Mouse (Mus musculus) neural tube, embryonic 14.5 days (tissue): ENCODE measurements at regions not wholly inside any gene's neighbourhood (a gene's known extent, or its start where the extent isn't known, plus 50 kb on each side); places are given as distances from the start of the nearest gene placed in this dataset.
"Not testable (repeated sequence)": the region's sequence is repeated elsewhere in the genome, so short reads cannot be mapped to it uniquely, and the experiment has no call there.

Experiments
- ATAC-seq: fragments of 200-750 bp; cut with Nextera tagmentation; 2 replicates; pipeline ENCODE4 v1.8.0; 2017; ENCODE audit warnings: low read depth, mild to moderate bottlenecking, moderate TSS enrichment, moderate library complexity
- H3K27ac ChIP-seq: fragments of 300-500 bp; sonication (generic); 2 replicates; pipeline ENCODE4 v1.5.1; 2014; ENCODE audit warnings: low read depth, mild to moderate bottlenecking, control low read depth, low read length, moderate library complexity, mixed read lengths
- H3K27me3 ChIP-seq: fragments of 300-500 bp; sonication (generic); 2 replicates; pipeline ENCODE4 v1.6.1; 2014; ENCODE audit warnings: low read length; ENCODE audit not compliant: control insufficient read depth, insufficient read depth
- H3K36me3 ChIP-seq: fragments of 300-500 bp; sonication (generic); 2 replicates; pipeline ENCODE4 v1.6.1; 2014; ENCODE audit warnings: low read length, mixed read lengths; ENCODE audit not compliant: control insufficient read depth, insufficient read depth
- H3K4me1 ChIP-seq: fragments of 300-500 bp; sonication (generic); 2 replicates; pipeline ENCODE4 v1.6.1; 2014; ENCODE audit warnings: low read length; ENCODE audit not compliant: control insufficient read depth, insufficient read depth
- H3K4me2 ChIP-seq: fragments of 300-500 bp; sonication (generic); 2 replicates; pipeline ENCODE4 v1.6.1; 2014; ENCODE audit warnings: mild to moderate bottlenecking, low read depth, low read length, control low read depth
- H3K4me3 ChIP-seq: fragments of 300-500 bp; sonication (generic); 2 replicates; pipeline ENCODE4 v1.5.1; 2014; ENCODE audit warnings: low read depth, low read length, control low read depth, mixed read lengths
- H3K9ac ChIP-seq: fragments of 300-500 bp; sonication (generic); replicated peaks from 2 replicates; pipeline ENCODE4 v1.6.1; 2014; ENCODE audit warnings: low read depth, mild to moderate bottlenecking, control low read depth, low read length, mixed read lengths
- H3K9me3 ChIP-seq: fragments of 300-500 bp; sonication (generic); 2 replicates; pipeline ENCODE4 v1.6.1; 2016; ENCODE audit warnings: low read length; ENCODE audit not compliant: control insufficient read depth
- WGBS: fragments of 180-500 bp; shearing (Covaris S2); extraction: QIAGEN DNeasy Blood & Tissue Kit; methylation state at CpG from one replicate; pipeline ENCODE4 v1.1.7; 2014; 5-methylcytosine and 5-hydroxymethylcytosine counted together

DNA sequence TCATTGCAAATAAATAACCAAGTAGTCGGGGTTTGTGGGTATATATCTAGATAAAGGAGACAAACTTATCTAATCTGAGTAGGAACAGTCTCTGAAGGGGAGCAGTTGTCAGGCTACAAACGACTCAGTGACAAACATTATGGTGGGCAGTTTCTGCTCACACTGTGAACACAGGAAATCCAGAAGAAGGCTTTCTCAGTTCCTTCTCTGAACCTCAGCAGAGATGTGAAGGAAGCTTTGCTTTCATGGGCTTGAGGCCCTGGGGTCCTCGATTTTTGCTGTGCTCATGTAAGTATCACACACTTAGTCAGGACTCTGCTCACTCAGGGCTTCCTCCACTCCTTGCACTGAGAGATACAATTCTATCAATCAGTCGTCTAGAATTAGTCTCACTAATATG lies 994.7 kb upstream of the Foxg1 start:
- H3K27ac ChIP-seq, result no peak overlapping the region
- H3K4me2 ChIP-seq, result no peak overlapping the region
- no peaks in the 10 kb centered on the region for H3K36me3 ChIP-seq
- H3K4me3 ChIP-seq, result no peak overlapping the region
- H3K9ac ChIP-seq, result no peak overlapping the region
- ATAC-seq, result no peak
- H3K27me3 ChIP-seq, result no peaks in the 10 kb centered on the region
- H3K9me3 ChIP-seq, result no peaks in the 10 kb centered on the region
- H3K4me1 ChIP-seq, result no peaks in the 10 kb centered on the region
- 79% methylated on average over 4 of the region's 4 CpGs for WGBS

DNA sequence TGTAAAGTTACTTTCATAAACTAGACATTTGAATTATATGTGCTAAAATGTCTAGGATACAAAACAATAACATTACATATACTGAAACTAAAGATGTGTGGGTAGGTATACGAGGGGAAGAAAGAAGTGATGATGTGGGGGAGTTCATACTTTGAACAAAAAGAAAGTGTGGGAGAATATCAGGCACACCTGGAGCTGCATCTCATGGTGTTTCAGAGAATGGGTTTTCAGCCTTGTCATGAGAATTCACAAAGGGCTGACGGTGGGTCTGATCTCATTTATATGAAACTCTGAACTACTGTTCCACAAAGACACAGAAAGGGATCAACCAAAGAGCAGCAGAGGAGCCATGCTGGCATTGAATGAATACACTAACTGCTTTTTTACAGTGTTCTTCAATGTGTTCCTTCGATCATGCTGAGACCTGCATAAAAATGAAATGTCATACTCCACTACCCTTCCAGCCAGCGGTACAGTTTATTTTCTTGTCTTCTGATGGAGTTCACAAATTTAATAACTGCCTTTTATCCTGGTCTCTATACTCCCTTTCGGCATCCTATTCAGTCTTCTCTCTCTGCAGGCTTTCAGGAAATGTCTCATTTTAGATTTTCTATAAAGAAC lies 994.2 kb upstream of the Foxg1 start:
- no peaks in the 10 kb centered on the region for H3K4me1 ChIP-seq
- no peak for ATAC-seq
- no peak overlapping the region for H3K4me2 ChIP-seq
- no peak overlapping the region for H3K9ac ChIP-seq
- 65% methylated on average over 5 of the region's 5 CpGs for WGBS
- no peaks in the 10 kb centered on the region for H3K27me3 ChIP-seq
- H3K4me3 ChIP-seq, result no peak overlapping the region
- no peaks in the 10 kb centered on the region for H3K36me3 ChIP-seq
- no peaks in the 10 kb centered on the region for H3K9me3 ChIP-seq
- no peak overlapping the region for H3K27ac ChIP-seq

DNA sequence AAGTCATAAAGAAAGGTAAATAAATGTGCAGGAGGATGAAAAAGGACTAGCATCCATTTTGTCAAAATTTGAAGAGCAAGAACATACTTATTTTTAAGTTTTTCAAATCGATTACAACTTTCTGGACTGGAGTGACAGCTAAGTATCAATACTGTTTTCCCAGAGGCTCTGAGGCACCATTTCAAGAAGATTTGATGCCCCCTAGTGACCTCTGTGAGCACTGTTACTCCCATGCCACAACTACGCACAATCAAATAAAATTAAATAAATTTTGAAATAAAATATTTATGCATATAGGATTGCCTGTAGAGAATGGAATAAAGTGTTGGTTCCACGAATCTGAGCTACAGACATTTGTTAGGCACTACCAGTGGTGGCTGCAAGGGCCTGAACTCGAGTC lies 991.5 kb upstream of the Foxg1 start:
- 58% methylated on average over 4 of the region's 4 CpGs for WGBS
- Histone ChIP-seq H3K36me3 (no peaks in the 10 kb centered on the region), H3K9me3 (no peaks in the 10 kb centered on the region), H3K27ac (no peak overlapping the region), H3K27me3 (no peaks in the 10 kb centered on the region), H3K4me1 (no peaks in the 10 kb centered on the region), H3K9ac (no peak overlapping the region), H3K4me3 (no peak overlapping the region), H3K4me2 (no peak overlapping the region)
- no peak for ATAC-seq

DNA sequence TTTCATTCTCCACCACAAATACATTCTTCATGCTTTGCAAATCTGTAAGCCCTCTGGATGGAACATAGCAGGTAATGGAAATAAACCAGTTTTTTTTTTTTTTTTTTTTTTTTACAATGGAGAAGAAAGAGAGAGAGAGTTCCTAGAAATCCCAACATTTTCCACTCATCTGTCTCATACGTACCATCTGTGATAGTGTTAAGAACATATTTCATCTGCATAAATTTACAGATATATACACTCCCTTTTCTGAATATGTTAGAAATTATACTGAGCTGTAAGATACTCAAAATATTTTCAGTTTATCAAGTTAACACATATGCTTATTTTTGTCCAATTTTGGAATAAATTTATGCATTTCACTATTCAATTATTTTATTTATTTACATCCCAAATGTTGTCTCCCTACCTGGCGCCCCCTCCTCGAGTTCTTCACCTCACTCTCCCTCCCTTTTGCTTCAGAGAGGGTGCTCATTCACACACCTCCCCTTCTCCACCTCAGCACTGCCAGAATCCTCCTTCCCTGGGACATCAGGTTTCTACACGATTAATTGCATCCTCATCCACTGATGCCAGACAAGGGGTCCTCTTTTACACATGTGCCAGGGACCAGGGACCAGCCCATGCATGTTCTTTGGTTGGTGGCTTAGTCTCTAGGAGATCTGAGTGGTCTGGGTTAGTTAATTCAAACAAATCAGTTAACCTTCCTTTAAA lies 943.0 kb upstream of the Foxg1 start:
- Histone ChIP-seq H3K4me2 (no peak overlapping the region), H3K4me3 (no peak overlapping the region), H3K9ac (no peak overlapping the region), H3K27ac (no peak overlapping the region), H3K27me3 (no peaks in the 10 kb centered on the region), H3K4me1 (no peaks in the 10 kb centered on the region), H3K36me3 (no peaks in the 10 kb centered on the region), H3K9me3 (no peaks in the 10 kb centered on the region)
- no peak for ATAC-seq
- WGBS, result 81% methylated on average over 4 of the region's 4 CpGs

DNA sequence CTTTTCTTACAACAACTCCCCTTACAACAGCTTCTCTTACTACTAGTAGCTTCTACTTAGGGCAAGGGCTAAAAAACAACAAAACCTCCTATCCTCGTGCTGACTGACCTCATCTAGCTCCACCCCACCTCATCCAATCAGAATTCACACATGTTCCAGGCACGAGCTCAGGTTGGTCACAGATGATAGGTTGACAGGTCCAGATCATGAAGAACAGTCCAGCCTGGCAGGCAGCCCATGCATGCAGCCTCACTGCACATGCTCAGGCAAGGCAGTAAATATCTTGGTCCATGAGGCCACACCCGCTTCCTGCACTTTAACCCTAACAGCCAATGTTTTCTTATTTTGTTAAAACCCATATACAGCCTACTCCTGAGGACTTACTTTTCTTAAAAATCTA lies 933.7 kb upstream of the Foxg1 start:
- ATAC-seq, H3K27ac ChIP-seq, H3K36me3 ChIP-seq, H3K4me3 ChIP-seq, H3K4me2 ChIP-seq, H3K9me3 ChIP-seq, H3K27me3 ChIP-seq, H3K4me1 ChIP-seq, H3K9ac ChIP-seq: not testable (repeated sequence)
- WGBS, result 82% methylated on average over 3 of the region's 3 CpGs

DNA sequence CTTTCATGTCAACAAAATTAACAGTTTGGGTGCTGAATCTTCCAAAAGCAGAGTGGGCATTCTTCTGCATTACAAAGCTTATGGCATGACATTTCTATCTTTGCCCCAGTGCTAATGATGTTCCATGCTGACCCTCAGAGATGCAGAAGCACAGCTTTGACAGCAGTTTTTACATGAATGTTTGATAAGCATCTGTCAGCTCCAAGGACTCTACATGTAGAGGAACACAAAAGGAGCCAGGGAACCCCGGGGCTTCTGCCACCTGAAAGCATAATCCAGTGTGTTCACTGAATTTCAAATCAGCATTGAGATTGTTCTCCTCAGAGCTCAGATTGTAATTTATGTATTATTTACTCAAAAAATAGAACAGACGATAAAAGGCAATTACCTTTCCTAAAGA lies 920.1 kb upstream of the Foxg1 start:
- Histone ChIP-seq H3K4me3 (no peak overlapping the region), H3K4me1 (no peaks in the 10 kb centered on the region), H3K36me3 (no peaks in the 10 kb centered on the region), H3K9me3 (no peaks in the 10 kb centered on the region), H3K4me2 (no peak overlapping the region), H3K9ac (no peak overlapping the region), H3K27ac (no peak overlapping the region), H3K27me3 (no peaks in the 10 kb centered on the region)
- no peak for ATAC-seq
- 37% methylated on average over 2 of the region's 2 CpGs for WGBS

DNA sequence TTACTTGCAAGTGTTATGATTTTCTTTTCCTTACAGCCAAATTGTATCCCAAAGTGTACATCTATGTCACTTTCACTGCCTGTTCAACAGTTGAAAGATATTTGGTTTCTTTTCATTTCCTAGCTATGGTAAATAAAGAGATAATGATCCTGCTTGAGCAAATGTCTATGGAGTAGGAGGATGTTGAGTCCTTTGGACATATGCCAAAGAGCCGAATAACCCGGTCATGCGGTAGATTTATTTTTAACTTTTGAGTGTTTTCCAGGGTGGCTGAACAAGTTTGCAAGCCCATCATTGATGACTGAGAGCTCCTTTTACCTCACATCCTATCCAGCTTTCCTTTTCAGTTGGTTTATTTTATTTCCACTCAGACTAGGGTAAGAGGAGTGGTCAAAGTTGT lies 881.7 kb upstream of the Foxg1 start:
- Histone ChIP-seq H3K9me3 (no peaks in the 10 kb centered on the region), H3K4me1 (no peaks in the 10 kb centered on the region), H3K27me3 (no peaks in the 10 kb centered on the region), H3K4me2 (no peak overlapping the region), H3K27ac (no peak overlapping the region), H3K4me3 (no peak overlapping the region), H3K36me3 (no peaks in the 10 kb centered on the region), H3K9ac (no peak overlapping the region)
- 75% methylated on average over 3 of the region's 3 CpGs for WGBS
- ATAC-seq, result no peak

DNA sequence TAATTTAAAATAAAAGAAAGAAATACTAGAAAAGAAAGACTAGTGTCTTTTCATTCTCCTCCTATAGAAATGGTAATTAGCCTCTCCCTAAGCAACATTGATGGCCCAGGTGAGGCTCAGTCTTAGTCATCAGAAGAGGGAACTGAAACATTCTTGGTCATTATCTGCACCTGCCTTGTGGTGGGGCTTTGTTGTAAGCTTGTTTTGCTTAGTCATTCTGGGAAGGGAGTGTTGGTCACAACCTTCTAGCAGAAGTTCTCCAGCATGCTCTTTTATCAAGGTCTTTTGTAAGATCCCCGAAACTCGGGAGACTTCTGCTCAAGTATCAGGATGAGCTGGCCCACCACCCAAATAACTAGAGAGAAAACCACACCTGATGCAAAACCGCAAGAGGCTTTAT lies 870.9 kb upstream of the Foxg1 start:
- no peak overlapping the region for H3K27ac ChIP-seq
- H3K9ac ChIP-seq, result no peak overlapping the region
- WGBS, result 88% methylated on average over 3 of the region's 3 CpGs
- no peaks in the 10 kb centered on the region for H3K36me3 ChIP-seq
- H3K9me3 ChIP-seq, result no peaks in the 10 kb centered on the region
- no peak overlapping the region for H3K4me3 ChIP-seq
- H3K4me2 ChIP-seq, result no peak overlapping the region
- H3K27me3 ChIP-seq, result no peaks in the 10 kb centered on the region
- ATAC-seq, result no peak
- H3K4me1 ChIP-seq, result no peaks in the 10 kb centered on the region

DNA sequence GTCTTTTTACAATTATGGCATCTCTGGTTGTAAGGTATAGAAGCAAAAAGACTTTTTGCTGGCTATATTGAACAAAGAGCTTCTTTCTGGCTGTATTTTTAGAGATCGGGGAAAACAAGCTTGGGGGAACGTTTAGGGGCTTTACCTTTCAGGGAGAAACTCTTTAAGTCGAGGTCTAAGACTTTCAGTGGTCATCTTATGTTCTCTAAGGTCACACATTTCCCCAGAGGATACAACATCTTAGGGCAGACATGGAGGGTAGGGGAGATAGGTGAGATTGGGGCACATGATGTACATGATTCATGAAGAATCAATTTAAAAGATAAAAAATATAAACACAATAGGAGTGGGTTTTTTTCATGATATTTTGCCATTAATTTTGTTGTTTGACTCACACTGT lies 870.2 kb upstream of the Foxg1 start:
- no peak for ATAC-seq
- H3K27me3 ChIP-seq, result no peaks in the 10 kb centered on the region
- no peak overlapping the region for H3K4me3 ChIP-seq
- no peaks in the 10 kb centered on the region for H3K9me3 ChIP-seq
- no peaks in the 10 kb centered on the region for H3K36me3 ChIP-seq
- WGBS, result 83% methylated on average over 3 of the region's 3 CpGs
- no peak overlapping the region for H3K27ac ChIP-seq
- H3K4me2 ChIP-seq, result no peak overlapping the region
- no peaks in the 10 kb centered on the region for H3K4me1 ChIP-seq
- H3K9ac ChIP-seq, result no peak overlapping the region
